Mouse (Mus musculus) ES-Bruce4 (cell line): ENCODE measurements around the gene Simc1.

ENCODE experiments used
- CTCF ChIP-seq: IDR thresholded peaks from one replicate; pipeline ENCODE4 v1.8.1; 2011; ENCODE audit warnings: low read depth, low read length
- EP300 ChIP-seq: IDR thresholded peaks from 2 replicates; pipeline ENCODE4 v1.6.1; 2011; ENCODE audit warnings: low read depth, low read length; ENCODE audit not compliant: insufficient read depth
- POLR2A ChIP-seq: IDR thresholded peaks from one replicate; pipeline ENCODE4 v1.8.1; 2011; ENCODE audit warnings: low read length; ENCODE audit not compliant: insufficient read depth

DNA sequence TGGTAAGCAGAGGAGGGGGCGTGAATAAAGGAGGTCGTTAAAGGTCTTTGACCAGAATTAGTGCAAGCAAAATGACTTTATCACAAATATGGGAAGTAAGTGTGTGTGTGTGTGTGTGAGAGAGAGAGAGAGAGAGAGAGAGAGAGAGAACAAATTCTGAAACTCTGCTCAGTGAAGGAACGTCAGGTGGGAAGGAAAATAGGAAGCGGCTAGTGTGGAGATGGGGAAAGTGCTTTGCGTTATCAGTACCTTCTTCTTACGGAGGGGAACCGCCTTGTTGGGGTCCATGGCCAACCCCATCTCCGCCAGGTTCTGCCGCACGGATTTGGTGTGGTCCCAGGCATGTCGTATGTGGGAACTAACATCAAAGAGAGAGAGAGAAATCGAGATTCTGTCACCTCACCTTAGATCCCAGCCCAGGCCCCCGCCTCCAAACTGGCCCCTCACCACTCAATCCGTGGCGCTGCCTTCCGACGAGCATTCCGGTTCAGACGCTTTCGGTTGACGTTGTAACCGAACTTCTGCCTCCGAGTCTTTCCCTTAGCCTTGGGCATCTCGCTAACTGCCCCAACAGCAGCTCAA lies 85.9 kb downstream of the Simc1 start:
- TF ChIP-seq POLR2A (no peak), CTCF (no peak), EP300 (no peak)
